Mouse (Mus musculus) heart, postnatal 4 days (tissue): ENCODE measurements around the gene Agap1. TPM values are rescaled to one million over a fixed set of nuclear protein-coding genes. Genes with fewer than 3 reads are reported as not detected.
A peak's percentile ranks its signal among the peaks of the same experiment; 100 is the strongest.

Source experiments
- DNase-seq: peaks from one replicate; pipeline ENCODE4 v3.0.0; 2021
- total RNA-seq, 2 experiments: library from RNA; stranded (reverse); gene quantifications; 2 replicates each; pipeline ENCODE4 v1.2.3; 2021

Agap1 gene
- total RNA-seq, 2 experiments from 2014 or later: 58.9 to 65.8 TPM

DNA sequence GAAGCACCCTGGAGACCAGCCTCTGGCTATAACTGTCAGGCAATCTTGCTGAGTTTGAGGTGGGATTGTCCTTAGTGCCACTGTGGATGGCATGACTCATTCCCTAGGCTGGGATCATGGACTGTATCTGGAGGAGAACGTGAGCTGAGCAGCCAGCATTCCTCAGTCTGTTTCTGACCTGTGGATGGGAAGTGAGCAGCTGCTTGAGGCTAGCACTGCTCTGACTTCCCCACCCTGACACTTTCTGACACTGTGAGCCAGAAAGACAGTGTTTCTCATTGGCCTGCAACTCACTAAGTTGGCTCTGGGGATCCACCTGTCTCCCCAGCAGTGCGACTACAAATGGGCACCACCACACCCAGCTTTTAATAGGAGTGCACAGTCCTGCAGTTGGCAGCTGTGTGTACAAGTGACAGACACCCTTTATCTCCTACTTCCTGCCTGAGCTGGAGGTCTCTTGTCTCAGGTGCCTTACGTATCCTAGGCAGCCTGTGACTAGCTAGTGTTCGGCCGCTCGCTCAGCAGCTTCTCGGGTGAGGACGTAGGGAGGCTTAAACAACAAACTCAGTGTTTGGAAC lies 55.2 kb downstream of the Agap1 start:
- no peak for DNase-seq

DNA sequence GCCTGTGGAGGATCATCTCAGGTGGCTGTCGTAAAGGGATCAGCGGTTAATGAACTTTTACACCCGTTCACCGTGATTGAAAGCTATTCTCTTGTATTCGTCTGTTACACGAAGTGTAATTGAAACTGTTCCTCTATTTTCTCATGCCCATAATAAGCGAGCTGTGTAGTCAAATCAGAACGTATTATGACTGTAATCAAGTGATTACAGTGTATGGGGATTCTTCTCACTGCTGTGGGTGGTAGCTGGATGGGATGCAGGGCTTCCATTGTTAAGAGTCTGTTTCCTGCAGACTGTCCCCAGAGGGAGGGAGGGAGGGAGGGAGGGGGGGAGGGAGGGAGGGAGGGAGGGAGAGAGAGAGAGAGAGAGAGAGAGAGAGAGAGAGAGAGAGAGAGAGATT lies 56.1 kb downstream of the Agap1 start:
- DNase-seq: no peak

GRCm38 (mm10) chr1:89513616-89514283 lies 59.1 kb downstream of the Agap1 start:
- no peak for DNase-seq

GRCm38 (mm10) chr1:89515808-89516560 lies 61.4 kb downstream of the Agap1 start:
- no peak for DNase-seq

DNA sequence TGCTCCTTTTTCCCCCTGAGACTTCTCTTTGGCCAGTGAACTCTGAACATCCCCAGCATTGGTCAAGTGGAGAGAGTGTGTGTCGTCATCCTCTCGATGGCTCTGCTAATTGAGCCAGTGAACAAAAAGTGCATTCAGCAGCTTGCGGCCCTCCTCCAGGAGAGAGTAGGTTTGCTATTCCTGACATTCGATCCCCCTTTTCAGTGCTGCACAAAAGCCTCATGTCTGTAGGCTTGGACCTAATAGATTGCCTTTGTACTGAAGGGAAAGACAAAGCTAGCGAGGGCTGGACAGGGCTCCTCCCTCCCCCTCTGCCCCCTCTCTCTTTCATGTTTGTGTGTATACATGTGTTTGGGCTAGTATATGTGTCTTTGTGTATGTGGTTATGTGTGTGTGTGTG lies 63.2 kb downstream of the Agap1 start:
- no peak for DNase-seq

GRCm38 (mm10) chr1:89519914-89520643 lies 65.5 kb downstream of the Agap1 start:
- DNase-seq: no peak

DNA sequence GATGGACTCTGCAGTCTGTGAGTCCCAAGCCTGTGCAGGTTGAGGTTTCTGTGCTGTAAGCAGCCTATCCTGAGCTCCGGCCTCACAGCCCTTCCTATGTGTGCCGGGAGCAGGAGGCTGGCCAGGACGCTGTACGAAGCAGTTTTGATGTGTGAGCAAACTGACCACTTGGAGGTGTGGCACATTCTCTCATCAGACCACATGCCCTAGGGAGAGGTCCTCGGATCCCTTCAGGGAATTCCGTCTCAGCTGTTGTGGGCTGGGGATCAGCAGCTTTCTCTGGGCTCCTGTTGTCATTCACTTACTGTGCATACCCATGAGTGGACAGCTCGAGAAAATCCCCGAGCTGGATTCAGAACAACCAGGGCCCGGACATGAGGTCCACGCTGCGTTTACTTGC lies 66.8 kb downstream of the Agap1 start:
- no peak for DNase-seq

DNA sequence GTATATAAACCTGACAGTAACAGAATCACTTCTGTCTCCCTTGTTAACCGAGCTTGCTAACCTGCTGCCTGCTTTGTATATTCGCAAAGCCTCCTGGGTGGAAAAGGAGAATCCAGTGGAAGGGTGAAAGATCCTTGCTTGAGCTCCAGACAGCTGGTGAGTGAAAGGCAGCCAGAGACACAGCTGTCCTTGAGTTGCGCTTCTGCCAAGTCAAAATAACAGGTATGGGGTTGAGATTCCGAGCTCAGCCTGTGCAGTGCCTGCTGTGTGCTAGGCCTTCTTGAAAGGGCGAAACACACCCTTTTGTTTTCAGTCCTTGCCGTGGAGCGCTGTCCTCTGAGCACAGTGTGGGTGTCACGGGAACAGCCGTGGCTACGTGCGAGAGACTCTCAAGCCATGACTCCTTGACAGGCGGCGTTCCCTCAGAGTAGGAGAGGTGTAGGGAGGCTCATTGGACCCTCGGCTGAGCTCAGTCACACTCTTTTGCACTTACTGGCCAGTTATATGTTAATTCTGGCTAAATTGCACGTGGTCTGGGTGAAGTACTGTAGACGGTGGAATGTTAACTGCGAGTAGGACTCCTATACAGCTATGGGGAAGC lies 67.4 kb downstream of the Agap1 start:
- no peak for DNase-seq

- DNase-seq: peak; percentile 94
Observed at GRCm38 (mm10) chr1:89524369-89524768, 69.8 kb downstream of the Agap1 start.

GRCm38 (mm10) chr1:89524998-89525397 lies 70.4 kb downstream of the Agap1 start:
- DNase-seq: no peak

- peak; percentile 67 for DNase-seq
Observed at GRCm38 (mm10) chr1:89525825-89526224, 71.2 kb downstream of the Agap1 start.

DNA sequence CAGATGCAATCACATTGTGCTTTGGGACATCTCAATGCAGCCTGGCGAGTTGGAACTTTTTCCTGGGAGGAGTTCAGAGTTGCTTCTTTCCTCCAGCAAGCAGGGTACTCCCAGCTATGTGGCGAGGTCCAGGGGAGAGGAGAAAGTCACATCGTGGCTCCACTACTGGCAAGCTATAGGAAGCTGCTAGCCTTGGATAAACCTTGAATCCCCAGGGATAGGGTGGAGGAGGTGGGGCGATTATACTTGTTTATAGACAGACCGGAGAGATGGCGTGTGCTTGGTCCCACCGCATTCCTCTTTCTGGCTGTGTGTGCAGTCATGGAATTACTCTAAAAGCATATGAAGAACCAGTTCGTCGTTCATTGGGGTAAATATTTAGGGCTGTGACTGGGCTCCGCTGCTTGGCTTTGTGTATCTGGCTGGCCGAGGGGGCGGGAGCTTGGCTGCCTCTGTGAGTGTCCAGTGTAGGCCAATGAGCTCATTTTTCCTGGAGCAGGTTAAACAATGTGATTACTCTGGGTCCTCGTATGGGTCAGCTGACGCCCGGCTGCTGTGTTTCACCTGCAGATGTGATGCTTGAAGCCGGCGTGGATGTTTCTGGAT lies 74.2 kb downstream of the Agap1 start:
- DNase-seq: peak; percentile 49

DNA sequence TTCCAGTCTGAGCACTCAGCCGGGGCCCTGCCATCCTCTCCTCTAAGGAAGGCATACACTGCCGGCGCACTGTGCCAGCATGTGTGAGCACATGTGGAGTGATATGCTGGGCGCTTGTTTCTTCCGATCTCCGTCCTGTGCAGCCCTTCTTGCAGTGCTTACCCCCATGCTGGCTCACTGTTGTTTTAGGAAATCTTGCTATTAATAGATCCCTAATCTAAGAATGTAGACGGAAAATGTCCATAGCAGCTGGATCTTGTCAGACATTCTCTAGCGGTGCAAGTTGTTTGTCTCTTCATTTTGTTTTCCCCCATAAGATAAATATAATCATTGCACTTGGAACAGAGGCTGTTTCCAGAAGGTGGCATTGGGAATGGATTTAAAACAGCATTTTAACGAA lies 79.1 kb downstream of the Agap1 start:
- peak; percentile 30 for DNase-seq

DNA sequence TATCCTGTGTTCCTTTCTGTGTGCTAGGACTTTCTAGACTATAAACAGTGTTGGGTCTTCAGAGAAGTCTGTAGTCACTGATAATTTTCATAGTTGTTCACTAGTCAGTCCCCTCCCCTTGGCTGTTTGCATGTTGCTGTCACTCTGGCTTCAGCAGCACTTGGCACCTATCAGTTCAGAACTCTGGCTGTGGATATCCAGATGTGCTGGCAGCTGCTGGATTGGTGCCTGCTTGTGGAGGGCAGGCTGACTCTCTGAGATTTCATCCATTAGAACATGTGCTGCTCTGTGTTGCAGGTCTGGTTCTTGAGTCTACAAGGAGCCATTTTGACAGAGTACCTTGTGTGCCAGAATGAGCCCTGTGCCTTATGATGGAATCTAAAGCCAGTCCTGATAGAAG lies 80.6 kb downstream of the Agap1 start:
- peak; percentile 36 for DNase-seq

- peak; percentile 23 for DNase-seq
Observed at GRCm38 (mm10) chr1:89538163-89538946, 83.7 kb downstream of the Agap1 start.

DNA sequence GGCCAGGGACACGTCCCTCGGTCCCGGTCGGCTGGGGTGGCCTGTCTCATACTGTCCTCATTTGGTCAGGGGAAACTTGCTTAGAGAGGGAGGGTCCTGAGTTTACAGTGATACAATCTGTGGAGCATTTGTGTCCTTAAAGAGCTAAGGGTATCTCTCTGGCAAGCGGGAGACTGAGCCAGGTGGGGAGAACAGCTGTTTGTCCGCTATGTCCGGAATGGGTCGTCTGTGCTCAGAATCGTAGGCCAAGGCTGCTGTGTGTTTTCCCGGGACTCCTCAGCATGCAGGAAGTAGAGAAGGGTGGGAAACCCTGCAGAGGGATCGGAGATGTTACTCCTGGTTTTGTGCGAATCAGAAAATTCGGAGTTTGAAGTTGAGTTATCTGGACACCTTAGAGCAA lies 84.5 kb downstream of the Agap1 start:
- no peak for DNase-seq

DNA sequence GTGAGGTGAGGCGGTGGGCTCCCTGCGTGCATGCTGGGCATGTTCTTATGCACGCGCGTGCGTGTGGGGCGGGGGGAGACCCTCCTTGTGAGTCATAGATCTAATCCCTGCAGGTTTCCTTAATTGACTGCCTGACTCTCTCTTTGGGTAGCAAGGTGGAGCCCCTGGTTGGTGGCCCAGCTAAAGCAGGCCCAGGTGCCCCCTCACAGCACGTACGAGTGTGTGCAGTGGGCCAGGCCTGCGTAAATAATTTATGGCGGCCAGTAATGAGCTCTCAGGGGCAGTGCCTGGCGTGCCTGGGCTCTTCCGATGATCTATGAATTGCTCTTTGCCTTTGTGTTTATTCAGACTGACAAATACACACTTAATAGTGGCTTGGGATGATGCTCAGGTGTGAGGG lies 86.5 kb downstream of the Agap1 start:
- no peak for DNase-seq

DNA sequence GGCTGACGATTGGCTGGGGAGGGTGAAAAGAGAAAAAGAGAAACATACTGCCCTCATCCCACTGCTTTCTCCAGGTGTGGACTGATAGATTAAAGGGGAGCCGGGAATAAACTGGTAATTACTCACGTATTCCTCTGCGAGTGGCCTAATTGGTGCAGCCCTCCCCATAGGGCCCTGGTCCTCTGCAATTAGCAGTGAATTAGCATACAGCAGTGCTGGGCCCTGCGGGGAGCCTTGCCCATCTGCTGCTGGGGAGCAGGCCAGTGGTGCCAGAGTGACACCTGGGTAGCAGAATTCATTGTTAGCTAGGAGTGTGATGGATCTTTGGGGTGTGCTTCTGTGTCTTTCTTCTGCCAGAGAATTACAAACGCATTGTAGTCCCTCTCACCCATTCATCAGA lies 87.9 kb downstream of the Agap1 start:
- no peak for DNase-seq

DNA sequence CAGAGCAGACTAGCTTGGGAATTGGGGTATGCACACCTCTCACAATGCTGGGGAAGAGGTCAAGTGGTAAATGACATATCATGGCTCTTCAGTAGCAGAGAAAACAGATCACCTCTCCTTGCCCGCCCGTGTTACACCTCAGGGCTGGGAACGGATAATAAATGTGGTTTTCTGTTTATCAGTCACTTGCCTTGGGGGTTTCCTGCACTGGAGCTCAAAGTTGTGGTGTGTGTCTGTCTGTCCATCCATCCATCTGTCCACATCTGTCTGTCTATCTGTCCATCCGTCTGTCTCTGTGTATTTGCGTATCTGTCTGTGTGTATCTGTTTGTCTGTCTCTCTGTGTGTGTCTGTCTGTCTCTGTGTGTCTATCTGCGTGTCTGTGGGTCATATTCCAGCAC lies 88.7 kb downstream of the Agap1 start:
- DNase-seq: no peak

- no peak for DNase-seq
Observed at GRCm38 (mm10) chr1:89544094-89544493, 89.5 kb downstream of the Agap1 start.

DNA sequence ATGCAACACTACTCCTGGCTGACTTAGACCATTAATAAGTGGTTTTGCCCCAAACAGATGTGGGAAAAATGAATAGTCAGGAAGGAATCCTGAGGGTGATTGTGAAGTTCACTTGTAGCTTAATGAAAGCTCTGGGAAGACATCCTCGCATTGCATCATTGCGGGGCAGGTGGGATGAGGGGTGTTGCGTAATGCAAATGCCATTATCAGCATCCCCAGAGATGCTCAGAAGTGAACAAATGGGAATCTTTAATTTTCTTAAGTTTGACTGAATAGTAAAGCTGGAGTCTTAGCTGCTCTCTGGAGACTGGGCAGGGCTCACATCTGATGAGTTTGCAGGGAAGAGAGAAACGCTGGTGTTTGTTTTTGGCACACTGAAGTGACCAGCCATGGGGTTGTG lies 90.5 kb downstream of the Agap1 start:
- DNase-seq: no peak
